Mouse (Mus musculus): ENCODE measurements around the gene Cbx5.
A peak's percentile ranks its signal among the peaks of the same experiment; 100 is the strongest.

Cbx5 gene

DNA sequence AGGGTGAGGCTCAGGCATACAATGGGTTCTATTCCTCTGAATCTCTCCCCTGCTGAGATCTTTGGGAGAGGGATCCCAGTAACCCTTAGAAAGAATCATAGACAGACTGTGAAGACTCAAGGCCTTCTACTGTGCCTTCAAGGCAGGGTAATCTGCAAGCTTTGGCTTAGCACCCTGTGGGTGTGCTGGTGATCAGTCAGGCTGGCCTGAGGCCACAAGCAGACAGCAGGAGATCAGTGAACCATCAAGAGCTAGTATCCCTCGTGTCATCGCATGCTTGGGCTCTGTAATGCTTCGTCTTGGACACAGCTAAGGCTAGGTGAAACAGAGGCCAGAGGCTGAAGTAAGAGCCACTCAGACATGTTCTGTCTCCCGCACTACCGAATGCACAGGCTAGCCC is 66.4 kb downstream of the Cbx5 start:
- DNase-seq (ENCODE audit: low read depth): no peak

DNA sequence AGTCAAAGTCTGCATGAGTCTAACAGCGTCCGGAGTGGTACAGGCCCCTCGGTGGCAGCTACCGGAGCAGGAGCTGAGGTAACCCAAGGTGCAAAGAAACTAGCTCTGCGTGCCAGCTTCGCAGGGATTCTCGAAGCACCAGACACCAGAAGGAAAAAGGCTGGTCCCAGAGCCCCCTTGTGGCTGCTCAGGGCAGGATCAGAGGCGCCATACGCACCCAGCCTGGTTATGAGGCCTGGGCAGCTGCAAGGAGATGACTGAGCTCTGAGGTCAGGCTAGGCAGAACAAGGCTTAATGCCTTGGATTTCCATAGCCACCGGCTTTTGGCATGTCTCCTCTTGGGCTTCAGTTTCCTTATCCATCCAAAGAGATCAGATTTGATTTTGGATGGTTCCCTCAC is 67.1 kb downstream of the Cbx5 start:
- DNase-seq (ENCODE audit: low read depth): no peak

DNA sequence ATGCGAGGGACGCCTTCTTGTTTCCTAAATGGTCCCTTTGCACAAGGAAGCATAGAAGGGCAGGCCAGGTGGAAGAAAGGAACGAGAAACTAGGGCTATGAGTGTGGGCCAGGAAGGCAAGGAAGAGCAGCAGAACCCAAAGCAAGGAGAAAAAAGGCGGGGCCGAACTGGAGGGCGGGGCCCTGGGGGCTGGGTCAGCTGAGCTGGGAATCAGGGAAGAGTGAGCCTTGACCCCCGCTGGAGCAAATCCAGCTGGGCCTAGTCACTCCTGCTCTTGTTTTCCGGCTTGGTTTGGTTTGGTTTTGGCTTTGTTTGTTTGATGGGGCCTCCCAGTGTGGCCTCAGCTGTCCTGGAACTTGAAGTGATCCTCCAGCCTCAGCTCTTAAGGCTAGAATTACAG is 68.3 kb downstream of the Cbx5 start:
- DNase-seq (ENCODE audit: low read depth): no peak

DNA sequence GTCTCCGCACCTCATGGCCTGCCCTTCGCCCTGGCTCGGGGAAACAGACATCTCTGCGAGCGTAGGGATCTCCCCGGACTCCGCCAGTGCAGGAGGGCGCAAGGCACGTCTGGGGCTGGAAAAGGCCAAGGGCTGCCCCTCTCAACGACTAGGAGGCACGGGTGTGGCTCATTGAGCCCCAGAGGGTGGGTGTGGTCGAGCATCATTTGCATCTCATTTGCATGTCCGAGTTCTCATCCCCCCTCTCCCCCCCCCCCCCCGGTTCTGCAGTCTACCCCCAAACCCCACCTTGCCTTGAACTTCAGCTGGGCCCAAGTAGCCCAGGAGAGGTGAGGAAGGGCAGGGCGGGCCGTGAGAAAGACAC is 69.3 kb downstream of the Cbx5 start:
- DNase-seq (ENCODE audit: low read depth): no peak

DNA sequence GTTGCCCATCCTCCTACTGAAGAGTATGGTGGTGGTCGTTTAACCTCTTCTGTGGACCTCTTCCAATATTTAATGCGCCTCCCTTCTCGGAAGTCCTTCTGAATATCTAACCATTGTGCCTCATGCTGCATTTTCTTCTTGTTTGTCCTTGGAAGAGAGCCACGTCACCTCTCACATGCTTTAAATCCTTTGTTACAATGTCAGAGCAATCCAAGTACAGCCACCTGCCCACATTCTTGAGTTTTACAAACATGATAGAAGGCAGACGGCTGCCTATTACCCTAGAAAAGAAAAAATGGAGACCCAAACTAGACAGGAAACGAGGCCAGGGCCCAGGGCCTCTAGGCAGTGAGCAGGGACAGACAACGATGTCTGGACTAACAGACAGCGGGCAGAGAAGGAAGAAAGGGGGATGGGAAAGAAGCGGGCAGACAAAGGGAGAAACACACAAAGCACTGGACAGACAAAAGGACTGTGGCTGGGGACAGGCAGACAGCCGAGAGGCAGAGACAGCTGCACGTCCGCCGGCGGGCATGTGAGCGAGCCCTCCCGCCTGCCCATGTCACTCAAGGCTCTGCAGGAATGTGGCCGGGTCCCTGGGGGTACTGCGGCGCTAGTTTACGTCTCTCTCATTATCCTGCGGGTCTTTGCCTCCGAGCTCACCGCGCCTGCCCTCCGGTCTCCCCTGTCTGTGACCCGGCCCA is 69.9 kb downstream of the Cbx5 start:
- DNase-seq (ENCODE audit: low read depth): no peak

DNA sequence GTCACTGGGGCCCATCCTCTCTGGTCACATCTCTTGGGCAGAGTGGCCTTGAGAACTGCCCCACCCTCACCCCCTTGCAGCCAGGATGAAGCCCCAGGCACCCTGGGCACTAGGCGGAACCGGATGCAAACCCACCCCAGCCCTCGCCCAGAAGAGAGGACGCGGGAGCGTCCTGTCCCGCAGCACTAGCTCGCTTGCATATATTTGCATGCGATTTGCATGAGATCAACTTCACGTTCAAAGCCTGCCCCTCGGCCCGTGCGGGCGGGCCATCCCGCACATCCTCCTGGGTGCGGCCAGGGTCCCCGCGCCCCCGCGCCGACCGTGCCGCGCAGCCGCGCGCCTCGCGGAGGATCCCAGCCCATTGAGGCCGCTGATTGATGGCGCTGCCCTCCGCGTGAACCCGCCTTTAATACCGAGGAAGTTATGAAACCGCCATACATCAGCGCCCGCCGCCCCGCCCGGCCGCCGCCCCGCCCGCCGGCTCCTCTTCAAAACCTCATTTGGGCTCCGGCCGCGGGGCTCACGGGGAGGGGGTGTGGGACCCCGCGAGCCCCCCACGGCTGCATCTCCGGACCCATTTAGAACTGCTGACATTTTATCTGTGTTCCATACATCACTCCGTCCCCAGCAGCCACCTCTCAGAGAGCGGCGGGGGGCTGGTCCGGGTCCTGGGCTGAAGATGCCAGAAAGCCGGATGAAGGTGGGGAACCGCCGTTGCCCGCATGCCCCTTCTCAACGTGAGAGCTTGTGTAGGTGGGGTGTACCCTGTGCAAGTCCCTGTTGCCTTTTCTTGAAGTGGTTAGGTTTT is 70.6 kb downstream of the Cbx5 start:
- DNase-seq (ENCODE audit: low read depth): no peak

DNA sequence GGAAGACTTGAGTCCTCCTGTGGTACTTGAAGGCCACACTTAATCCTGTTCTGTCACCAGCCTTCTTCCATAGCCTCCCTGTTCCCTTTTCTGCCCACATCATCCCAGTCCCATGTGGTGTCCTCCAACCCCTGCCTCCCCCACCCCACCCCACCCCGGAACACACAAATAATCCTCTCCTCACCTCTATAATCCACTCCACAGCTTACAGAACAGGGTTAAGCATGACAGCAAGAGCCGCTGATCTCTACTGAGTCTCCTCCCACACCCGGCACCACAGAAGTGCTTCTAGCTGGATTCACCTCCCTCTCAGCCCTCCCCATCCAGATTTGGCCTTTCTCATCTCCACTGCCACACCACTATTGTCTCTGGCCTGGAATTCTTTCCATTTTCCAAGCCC is 71.8 kb downstream of the Cbx5 start:
- DNase-seq (ENCODE audit: low read depth): no peak

DNA sequence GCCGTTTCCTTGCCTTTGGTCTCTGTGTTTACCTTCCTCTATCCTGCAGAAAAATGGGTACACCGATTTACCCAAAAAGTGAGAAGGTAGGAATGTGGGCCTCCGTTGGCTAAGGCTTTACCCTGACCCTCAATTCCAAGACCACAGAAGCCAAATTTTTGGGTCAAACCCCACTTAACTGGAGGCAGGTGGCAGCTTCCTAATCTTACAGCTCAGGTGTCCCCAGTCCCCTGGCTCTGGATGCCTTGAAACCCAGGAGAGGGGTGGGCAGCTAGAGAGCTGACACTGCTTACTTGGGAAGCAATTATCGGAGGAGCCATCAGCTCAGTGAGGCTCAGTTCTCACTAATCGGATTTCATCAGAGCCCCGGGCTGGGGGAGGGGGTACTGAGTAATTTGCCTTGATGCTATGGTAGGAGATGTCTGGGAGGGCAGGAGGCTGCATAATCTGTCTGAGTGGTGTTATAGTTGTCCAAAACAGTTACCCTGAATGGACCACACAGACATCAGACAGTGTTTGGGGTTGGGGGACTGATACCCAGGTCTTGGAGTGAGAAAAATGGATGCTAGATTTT is 72.5 kb downstream of the Cbx5 start, which contains the start of gene Smug1:
Smug1 (minus strand) TSS at position 51 of the 574 bp plus-strand sequence.
- DNase-seq (ENCODE audit: low read depth): no peak

DNA sequence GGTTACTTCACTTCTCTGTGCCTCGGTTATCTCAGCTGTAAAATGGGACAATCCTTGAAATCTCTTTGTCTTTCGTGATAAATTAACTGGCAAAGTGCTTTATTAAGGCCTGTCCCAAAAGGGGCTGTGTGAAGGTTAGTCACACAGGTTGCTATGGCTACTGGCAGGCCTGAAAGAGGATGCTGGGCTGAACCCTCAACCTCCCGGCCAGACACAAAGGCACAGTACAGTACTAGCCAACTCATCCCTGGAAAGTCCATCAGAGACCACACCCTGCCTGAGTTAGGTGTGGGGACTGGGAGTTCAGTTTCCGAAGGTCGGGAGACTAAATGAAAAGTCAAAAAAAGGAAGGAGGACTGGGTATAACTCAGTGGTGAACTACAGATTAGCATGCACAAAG is 73.7 kb downstream of the Cbx5 start:
- no peak for DNase-seq (ENCODE audit: low read depth)

DNA sequence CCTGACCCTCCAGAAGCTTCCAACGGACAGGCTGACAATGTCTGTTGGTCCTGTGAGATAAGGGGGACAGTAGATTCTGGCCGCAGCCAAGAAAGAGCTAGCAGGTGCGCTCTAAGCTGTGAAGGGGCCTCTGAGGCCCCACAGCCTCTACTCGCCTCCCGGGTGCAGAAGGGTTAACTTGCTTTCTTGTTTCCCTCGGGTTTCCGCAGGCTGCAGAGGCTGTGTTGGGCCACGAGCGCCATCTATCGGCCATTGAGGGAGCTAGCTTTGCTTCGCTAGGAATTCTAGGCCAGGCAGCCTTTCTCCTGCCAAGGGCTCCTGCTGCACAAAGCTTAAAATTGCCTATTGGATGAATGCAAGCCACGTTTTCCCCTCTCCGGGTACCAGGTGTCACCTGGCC is 74.2 kb downstream of the Cbx5 start:
- peak; percentile 55 for DNase-seq (ENCODE audit: low read depth)

DNA sequence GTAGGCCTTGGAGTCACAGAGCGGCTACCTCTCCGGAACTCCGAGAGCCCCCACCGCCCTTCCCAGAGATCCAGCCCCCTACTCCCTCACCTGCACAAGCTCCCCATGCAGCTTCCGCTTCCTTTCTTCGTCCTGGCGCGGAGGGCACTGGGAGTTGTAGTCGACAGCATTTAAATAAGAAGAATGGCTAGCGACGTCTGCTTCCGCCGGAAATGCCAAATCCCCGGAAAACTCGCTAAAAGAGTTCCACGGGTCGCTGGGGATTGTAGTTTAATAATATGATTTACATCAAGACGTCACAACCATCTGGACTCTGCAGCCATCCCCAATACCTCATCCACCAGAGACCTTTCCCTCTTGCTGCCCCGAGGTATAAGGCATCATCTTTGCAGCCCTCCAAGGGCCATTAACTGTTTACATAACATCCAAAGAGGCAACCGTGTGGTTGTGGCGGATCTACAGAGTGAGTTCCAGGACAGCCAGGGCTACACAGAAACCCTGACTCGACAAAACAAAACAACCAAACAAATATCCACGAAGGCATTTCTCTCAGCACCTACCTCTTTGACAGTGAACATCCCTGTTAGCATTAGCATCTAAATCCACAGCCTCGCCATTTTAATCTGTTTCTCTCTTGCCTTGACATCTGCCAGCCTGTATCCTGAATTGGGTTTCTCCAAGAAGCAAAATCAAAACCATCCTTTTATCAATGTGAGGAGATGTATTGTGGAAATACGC is 76.3 kb downstream of the Cbx5 start:
- peak; percentile 87 for DNase-seq (ENCODE audit: low read depth)

DNA sequence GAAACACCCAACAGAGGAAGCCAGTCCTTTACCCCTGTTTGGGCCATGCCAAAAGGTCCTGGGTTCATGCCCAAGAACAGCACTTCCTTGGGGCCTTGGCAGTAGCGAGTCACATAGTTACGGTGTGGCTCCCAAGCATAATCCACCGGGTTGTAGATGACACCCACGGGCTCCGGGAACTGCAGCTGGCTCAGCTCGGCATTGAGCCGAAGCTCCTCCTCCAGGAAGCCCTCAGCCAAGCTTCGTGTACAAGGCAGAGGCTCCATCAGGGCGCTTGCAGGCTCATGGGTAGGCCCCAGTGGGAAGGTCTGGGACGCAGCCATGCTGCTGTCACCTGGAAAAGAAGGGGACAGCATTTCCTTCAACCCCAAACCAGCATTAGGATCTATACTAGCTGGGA is 82.0 kb downstream of the Cbx5 start:
- no peak for DNase-seq (ENCODE audit: low read depth)

DNA sequence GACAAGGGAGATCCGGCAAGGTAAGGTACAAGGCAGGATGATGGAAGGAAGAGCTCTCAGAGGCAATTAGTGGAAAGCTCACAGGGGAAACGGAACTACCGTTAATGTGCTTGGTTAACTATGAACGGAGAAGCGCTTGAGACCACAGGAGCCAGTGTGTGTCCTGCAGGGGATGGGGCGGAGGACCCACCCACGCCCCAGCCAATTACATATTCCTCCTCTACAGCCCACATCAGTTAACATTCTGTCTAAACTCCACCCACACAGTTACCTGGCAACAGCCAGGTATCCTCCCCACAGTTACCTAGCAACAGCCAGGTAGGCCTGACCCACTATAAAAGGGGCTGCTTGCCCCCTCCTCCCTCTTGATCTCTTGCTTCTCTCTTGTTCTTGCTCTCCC is 82.7 kb downstream of the Cbx5 start:
- DNase-seq (ENCODE audit: low read depth): no peak

DNA sequence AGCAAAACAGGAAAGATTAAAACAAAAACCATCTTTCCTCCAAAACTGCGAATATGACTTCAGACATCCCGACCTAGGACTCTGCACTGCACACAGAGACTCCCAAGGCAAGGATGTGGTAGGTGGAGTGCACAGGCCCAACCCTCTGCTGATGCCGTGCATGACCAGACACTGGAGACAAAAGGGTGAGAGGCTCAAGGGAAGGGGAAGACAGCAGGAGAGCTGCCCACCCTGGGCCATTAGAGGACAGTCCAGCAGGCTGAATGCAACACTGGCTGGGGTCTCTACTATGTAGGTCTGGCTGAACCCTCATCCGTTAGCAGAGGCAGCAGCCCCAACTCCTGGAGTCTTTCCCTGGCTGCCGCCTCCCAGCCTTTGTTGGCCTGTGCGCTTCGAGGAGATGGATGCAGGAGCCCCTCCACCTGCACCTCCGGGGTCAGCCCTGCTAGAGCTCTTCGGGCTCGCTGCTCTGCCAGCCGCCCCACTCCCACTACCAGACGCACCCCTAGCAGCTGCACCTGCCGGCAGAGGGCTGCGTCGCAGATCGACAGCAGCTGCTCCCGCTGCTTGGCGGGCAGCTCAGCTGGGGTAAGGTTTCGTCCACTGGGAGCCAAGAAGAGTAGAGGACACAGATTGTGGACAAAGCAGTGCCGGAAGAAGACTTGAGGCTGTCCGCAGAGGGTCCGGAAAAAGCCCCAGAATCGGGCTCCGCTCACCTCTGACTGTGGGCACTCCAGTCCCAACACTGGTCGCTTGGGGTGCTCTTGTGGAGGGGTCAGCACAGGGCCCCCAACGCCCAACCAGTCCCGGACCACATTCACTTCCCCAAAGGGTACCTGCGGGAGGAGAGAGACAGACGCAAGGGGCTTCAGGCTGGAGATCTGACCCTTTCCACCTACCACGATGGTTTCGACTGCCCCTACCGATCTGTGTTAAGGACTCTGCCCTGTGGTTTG is 84.0 kb downstream of the Cbx5 start:
- no peak for DNase-seq (ENCODE audit: low read depth)

DNA sequence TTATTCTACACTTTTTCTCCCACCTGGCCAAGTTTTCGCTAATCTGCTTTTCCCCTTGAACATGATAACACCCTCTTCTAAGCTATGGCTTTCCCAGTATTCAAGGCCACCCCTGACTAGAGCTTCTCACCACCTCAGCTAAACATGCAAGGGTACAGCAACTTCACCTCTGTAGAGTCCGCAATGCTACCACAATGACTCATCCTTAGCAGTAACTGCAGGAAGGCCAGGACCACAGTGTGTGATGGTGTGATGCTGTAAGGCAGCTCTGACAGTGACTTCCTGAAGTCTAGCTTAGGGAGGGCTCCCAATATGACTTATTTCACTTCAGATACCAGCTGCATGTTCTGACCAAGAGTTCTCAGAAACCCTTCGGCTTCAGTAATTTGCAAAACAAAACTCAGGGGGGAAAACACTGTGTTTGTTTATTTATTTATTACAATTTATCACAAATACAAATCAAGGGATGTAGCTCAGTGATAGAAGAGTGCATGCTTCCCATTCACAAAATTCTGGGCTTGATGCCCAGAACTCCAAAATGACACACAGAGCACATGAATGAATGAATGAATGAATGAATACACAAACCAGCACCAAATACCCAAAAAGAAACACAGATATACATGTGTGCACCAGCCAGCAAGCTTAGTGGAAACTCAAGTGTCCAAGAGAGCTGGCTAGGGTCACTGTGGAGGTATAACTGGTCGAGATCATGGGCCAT is 86.6 kb downstream of the Cbx5 start:
- DNase-seq (ENCODE audit: low read depth): no peak

DNA sequence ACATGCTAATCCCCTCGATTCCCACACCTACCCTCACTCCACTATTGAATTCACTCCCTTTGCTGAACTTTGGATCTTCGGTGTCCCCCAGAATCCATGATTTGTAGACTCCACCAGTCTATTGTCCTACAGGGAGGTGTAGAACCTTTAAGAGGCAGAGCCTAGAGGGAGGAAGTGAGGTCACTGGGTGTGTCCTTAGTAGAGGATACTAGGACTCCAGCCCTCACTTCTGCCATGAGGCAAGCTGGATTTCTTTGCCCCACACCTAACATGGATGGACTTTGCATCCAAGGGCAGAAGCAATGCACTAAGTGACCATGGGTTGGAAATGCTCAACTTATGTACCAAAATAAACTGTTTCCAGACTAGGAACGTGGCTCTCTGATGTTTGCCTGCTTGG is 87.2 kb downstream of the Cbx5 start:
- DNase-seq (ENCODE audit: low read depth): no peak

DNA sequence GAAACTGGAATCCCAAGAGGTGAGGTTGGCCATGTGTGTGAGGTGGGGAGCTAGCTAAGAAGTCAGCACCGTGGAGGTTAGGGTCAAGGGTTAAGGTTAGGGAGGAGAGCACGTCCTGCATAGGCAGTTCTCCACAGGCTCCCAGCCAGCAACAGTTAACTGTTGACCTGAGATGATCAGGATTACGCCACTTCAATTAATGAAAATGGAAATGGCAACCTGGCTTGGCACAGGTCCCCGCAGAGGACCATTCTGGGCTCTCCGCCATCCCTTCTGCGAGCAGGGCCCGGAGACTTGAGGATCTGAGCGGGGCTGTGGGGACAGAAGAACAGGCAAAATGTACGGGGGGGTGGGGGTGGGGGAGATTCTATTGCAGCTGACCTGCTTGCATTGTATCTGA is 91.8 kb downstream of the Cbx5 start:
- DNase-seq (ENCODE audit: low read depth): no peak

DNA sequence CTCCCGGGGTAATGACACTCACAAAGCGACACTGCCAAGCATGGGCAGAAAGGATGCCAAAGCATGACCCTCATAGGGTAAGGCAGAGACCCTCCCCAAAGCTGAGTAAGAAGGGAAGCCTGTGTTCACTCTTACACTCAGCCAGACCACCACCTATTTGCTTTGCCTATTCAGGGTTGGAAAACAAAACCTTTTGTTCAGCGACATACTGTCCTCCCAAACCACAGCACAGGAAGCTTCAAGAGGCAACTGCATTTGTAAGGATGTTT is 92.3 kb downstream of the Cbx5 start:
- DNase-seq (ENCODE audit: low read depth): no peak

DNA sequence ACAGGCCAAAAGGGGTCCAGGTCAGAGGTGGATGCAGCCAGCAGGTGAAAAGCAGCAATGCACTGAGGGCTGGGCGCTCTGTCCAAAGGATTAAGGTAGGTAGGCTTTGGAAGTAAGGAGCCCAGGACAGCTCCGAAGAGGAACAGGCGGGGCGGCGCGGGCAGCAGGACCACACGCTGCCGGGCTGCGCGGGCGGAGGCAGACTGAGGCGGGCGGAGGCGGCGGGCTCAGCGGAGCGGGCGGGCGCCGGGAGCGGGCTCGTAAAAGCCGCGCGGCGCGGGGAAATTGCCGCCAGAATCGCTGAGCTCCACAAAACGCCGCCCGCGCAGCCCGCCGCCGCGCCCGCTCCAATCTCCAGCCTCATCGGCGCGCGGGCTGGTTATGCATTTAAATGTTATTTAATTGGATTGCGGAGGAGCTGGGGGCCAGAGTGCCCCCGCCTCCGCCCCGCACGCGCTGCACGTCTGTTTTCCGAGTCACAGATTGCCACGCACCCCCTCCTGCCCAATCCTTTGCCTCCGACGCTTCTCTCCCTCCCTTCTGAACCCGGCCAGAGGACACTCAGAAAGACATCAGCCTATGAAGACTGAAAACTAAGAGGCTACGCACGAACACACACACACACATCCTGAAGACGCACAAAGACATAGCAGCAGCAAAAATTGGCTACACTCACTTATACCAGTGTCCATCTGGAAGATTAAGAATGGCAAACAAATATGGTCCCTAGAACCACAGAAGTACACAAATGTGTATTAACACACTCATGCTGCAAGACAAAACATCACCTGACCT is 92.8 kb downstream of the Cbx5 start:
- no peak for DNase-seq (ENCODE audit: low read depth)

DNA sequence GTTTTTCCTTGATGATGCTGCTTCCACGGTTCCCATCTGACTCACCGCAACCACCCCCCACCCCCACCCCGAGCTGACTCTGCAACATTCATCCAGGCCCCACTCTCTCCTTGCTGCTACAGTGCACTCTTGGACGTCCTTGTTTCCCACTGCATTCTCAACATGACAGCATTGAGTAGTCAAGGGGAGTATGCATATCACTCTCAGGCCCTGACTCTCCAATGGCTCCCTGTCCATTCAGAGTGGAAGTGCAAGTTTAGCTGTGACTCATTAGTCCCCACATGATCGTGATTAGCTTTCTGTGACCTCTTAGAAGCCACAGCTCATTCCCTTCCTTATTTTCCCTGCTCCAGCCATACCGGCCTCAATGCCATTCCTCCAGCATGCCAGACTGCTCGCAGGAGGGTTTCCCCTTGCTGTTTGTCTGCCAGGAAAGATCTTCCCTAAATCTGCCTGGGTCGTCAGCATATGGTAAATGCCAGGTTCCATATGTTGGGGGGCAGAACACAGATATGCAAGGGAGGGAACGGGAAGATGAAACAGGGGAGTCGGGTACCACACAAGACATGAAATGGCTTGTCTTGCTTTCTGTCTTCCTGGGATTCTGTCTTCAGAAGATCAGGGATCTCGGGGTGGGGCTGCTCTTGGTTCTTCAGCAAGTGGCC is 93.8 kb downstream of the Cbx5 start:
- no peak for DNase-seq (ENCODE audit: low read depth)

Measured in fibroblast of lung, adult 2 months (primary cell).